Mouse (Mus musculus) MEL-GATA-1-ER (cell line): Measurements from ENCODE around the gene Sox10.
A peak's percentile ranks its signal among the peaks of the same experiment; 100 is the strongest.

ENCODE experiments used
- DNase-seq: peaks from one replicate; pipeline ENCODE4 v3.0.0-alpha.2; 2012; ENCODE audit warnings: low read depth; ENCODE audit errors: extremely low read depth

The Sox10 gene

DNA sequence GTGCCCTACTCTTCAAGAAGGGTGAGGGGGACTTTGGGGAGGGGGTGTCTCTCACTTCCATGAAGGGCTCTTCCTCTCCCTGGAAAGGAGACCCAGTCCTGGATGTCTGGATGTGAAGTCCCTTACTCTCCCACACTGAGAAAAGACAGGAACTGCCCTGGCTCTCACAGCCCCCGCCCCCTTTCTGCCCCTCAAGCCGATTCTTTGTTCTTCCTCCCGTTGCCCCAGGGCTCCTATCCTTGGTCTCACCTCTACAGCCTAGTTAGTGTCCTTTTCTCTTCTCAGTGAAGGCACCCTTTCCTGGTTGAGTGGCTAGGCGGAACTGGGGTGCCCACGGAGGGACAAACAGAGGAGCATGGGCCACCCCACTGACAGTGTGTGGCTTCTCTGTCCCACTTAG is at the start of gene Sox10:
Gene Sox10, minus strand, starts transcription at position 101 of the 400 bp plus-strand sequence.
- no peak for DNase-seq

DNA sequence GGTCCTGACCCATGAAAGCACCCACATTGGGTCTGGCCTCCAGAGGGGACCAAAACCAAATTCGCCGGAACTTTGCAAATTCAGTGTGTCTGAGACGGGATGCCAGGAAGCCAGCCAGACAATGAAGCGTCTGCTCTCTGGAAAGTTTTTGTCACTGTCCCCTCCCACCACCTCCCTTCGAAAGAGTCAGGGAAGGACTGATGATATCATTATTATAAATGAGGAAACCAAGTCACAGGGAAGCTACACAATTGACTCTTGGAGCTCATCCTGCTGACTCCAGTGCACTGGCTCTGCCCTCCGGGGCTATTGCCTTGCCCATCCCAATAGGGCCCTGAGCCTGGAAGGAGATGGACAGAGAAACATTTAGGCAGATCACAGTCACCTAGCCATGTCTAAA is 48.6 kb upstream of the Sox10 start:
- no peak for DNase-seq

DNA sequence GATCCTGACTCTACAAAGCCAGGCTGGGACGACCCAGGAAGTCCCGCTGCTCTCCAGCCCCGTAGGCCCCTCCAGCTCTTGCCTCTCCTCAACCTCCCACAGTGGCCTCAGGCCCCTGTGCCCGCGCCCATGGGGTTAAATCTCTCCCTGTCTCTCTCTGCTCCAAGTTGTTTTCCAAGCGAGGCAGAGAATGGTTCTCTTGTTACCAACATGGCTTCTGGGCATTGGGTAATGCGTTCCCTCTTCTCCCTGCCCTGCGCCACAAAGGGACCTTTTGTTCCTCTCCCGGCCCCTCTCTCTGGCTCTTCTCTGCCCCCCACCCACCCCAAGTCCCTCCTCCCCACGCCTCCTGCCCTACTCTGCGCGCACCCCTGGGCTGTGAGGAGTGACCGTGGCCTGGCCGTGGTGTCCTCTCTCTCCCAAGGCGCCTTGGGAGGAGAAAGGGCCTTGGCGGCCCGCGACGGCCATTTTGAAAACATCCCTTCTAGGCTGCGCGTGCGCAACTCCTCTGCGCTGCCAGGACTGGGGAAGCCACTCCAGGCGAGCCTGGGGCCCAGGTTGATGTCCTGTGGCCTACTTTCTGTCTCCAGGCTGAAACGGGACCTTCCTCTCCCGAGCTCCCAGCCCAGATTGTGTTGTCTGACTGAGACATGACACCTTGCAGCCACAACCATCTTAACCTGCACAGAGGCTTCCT is 47.9 kb upstream of the Sox10 start:
- no peak for DNase-seq

DNA sequence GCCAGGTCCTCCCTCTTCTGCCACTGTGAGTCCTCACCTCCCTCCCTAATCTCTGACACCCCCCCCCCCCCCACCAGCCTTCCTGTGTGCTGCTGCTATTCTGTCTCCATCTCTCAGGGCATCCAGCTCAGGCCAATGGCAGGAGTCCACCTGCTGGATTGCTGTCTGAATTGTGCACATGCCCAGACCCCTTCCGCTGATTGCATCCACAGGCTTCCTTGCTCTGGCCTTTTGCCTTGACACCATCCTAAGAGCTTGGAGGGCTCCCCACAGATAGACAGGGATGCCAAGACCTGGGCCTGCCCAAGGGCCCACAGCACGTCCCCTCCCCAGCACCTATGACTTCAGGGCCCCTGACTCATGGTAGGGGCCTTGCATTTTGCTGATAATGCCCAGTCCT is 45.3 kb upstream of the Sox10 start:
- no peak for DNase-seq

DNA sequence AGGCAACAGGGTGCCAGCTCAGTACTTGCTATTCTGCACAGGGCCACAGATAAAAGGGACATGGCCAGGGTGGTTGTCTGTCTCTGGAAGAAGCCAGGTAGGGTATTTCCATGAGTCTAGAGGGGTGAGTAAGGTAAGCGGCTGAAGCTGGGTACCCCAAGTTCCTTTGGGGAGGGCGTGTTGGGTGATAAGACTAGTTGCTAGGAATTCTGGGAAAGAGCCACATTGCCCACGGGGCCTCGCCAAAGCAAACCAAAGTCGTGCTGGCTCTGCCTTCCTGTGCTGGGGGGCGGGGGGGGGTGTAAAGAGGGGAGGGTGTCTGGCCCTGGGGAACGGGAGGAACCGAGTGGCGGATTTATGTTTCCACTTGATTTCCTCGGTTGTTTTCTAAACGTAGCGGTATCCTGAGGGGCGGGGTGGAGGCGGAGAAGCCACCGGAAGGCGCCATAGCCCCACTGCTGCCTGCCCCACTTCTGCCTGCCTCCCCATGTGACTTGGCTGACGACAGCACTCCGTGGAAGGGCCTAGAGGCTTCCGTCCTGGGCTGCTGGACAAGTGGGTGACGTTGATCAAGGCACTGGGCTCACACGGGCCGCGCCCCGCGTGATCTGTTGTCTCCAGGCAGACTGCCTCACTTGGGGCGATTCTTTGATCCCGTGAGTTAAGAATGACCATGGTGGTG is 43.9 kb upstream of the Sox10 start:
- DNase-seq: peak; percentile 60

DNA sequence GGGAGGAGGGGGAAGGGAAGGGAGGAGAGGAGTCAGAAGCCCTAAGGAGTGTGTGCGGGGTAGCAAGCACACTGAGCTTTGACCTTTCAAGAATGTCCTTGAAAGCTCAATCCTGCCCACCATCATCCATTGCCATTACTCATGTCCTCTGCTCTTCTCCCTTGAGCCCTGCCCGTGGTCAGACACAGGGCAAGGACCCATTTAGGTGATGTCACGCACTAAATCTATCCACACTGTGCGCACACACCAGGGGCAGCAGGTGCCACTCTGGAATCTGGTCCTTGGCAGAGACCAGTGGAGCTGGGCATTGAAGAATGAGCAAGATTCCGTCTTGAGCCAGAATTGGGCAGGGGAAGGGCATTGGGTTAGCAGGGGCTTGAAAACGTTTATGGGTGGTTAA is 43.2 kb upstream of the Sox10 start:
- no peak for DNase-seq

DNA sequence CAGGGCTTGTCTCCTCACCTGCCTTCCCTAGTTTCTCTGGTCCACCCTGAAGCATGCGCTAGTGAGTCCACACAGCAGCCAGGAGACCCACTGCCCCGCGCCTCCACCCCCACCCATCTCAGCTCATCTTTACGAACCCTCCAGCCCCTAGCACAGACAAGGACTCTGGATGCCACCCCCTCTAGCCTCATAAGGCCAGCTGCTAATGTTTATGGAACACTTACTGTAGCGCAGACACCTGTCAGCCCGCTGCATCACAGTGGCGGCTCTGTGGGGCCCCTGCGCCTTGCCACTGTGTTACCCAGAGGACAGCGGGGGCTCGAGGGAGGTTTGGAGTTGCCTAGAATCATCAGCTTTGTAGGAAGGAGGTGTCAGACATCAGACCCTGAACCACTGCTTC is 37.5 kb upstream of the Sox10 start:
- no peak for DNase-seq

DNA sequence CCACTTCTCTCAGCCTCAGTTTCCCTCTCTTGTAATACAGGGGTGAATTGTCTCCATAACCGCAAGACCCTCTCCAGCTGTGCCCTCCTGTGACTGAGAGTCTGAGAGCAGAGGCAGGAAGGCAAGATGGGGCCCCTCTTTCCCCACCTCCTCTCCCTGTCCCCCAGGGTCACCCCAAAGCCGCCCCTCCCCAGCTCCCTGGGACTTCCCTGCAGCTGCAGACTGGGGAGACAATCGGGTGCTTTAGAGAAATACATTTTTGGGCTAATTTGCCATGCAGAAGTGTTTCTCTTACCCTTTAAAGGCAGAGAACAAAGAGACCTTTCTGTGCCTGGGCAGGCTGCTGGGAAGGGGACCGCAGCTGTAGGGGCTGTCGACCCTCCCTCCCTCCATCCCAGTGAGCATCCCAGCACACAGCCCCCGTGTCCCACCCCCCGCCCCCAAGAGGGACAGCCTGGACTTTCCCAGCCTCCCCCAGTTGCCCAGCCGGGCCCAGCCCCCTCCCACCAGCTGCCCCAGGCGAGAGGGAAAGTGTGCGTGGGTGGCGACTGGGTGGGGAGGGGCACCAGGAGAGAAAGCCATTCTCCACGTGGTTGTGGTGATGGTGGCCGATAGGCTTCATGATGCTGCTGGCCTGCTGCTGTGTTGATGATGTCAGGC is 36.6 kb upstream of the Sox10 start:
- DNase-seq: no peak

DNA sequence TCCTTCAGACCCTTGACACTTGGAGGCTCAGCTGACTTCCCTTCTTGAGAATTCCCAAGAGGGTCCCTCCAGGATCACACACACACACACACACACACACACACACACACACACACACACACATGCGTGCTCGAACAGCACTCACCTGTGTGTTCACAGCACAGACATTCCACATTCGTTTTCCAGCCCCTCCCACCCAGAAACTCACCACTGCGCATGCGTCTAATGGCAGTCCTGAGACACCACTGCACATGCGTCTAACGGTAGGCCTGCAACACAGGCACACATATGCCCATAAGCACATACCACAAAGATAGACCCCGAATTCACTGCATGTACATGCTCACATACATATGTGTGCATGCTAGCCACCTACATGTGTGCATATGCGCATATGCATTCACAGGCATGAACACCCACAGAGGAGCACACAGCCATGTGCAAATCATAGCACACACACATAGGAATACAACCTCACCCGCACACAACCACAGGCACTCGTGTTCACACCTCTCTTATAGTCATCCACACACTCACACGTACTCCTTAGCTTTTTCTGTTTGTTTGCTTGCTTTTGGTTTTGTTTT is 34.4 kb upstream of the Sox10 start:
- peak; percentile 46 for DNase-seq

DNA sequence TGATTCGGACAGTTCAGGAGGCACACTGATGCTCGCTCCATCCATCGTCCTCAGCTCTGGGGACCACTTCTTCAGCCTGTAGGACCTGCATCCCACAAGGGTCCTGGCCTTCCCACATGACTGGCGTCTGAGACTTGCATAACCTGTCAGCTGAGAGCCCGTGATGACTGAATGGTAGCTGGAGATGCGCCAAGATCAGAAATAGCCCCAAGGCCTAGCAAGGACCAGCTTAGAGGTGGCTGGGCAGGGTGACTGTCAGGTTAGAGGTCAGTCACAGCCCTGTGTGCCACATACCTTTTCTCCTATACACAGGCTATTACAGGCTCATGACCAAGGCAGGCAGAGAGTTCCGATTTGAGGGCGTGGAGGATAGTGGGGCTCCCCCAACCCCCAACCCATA is 30.5 kb upstream of the Sox10 start:
- no peak for DNase-seq

DNA sequence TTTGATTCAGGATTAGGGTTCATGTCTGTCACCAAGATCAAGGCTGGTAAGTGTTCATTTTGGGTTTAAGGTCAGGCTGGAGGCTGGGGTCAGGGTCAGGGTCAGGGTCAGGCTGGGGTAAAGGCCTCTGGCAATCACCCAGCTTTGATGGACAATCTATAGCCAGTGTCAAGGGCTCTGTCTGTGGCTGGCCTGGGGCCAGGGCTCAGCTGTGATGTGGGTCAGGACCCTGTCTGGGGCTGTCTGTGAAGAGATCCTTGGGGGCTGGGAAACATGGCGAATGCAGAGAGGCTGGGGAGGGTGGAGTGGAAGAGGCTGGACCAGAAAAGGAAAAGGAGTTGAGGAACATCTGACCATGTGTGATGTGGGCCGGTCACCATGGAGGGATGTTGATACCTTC is 29.9 kb upstream of the Sox10 start:
- DNase-seq: no peak

DNA sequence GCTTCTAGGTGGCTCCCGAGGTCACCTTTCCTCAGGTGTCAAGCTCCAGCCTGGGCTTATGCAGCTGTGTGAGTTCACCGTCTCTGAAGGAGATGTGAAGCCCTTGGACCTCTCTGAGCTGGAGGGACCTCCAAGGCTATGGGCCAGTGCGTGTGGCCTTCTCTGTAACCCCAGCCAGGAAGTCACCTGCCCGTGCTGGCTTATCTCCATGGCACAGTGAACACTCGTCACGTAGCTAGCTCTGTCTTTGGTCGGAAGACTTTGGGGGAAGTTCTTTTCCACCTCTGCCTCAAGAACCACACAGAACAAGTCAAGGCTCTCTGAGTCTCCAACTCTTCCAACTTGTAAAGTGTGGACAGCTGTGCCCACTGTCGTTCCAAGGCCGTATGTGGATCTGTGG is 29.0 kb upstream of the Sox10 start:
- DNase-seq: peak; percentile 39

DNA sequence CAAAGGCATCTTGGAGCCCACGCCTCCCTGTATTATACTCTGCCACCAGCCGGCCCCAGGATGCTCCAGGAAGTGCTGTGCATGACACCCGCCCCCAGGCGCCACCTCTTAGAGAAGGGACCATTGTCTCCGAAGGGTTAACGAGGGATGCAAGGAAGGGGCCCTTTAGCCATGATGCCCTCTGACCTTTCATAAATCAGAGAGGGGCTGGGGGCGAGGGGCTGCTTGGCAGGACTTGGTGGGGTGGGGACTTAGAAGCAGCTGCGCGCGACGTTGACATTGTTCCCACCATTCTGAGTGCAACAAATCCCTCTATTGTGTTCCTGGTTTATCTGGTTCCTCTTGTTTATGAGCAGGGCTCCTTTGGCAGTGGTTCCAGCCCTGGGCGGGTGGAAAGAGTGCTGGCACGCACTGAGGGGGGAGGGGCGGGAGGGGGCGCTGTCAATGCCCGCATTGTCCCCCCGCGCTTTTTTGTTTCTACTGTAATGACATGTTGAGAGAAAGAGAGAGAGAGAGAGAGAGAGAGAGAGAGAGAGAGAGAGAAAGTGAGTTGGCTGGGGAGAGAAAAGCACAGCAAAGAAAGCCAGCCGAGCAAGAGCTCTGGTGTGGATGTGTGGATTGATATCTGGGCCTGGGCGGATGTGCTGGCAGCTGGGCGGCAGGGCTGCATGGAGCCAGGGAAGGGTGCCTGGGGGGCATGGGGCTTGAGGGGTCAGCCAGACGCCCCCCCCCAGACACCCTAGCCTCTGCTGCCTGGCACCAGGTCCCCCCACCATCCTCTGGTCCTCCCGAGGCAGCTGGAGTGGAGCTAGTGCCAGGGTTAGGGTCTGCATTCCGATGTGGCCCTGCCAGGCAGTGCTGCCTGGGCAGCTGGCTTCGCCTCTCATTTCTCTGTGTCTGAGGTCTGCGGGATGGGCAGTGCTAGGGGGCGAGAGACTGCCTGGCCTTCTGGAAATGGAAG is 28.1 kb upstream of the Sox10 start:
- DNase-seq: no peak

DNA sequence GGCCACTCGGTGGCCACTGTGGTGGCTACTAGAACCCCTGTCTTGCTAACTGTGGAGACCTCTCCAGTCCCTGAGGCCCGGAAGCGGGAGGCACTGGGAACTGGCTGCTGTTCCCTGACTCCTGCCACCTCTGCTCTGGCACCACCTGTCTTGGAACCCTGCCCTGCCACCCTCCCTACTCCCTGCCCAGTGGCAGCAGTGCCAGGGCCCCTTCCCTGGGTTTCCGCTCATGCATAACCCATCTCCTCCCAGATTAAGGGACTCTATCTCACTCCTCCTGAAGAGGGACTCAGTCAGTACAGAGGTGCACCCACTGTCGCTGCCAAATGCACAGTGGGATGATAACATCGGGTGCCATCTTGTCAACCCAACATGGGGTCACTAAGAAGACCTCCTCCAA is 27.4 kb upstream of the Sox10 start:
- DNase-seq: no peak

DNA sequence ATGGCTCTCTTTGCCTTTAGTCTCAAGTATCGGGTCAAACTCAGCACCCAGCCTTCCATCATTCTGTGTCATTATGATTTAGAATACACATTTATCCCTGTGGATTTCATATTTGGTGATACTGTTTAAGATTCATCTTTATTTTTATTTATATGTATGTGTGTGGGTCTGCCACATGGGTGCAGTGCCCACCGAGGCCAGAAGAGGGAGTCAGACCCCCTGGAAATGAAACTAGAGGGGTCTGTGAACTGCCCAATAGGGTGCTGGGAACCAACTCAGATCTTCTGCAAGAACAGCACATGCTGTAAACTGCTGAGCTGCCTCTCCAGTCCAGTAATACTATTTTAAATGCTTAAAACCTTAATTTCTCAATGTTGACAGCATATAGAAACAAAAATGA is 26.4 kb upstream of the Sox10 start:
- DNase-seq: no peak

DNA sequence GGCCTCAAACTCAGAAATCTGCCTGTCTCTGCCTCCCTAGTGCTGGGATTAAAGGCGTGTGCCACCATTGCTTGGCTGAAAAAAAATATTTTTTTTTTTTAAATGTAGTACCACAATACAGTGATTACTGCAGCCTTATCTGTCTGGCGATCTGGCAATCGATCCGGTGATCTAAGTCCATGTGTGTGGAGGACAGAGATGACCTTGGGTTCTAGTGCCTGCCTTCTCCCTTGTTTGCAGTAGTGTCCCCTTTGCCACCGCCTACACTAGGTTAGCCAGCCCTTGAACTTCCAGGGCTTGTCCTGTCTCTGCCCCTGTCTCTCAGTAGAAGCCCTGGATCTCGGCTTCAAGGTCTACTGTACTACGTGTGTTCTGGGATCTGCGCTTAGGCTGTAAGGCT is 22.8 kb upstream of the Sox10 start:
- no peak for DNase-seq

DNA sequence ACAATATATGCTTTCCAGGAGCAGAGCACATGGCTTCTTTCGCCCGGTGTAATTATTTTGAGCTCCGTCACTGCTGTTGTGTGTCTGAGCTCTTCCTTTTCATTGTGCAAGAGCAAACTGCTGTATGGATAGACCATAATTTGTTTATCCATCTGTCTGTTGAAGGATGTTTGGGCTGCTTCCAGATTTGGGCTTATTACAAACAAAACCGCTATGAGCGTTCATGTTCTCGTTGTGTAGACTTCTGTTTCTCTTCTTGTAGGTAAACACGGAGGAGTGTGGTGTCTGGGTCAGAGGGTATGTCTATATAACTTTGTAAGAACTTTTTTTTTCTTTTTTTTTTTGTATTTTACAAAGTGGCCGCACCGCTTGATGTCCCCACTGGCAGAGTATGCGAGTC is 20.2 kb upstream of the Sox10 start:
- no peak for DNase-seq

DNA sequence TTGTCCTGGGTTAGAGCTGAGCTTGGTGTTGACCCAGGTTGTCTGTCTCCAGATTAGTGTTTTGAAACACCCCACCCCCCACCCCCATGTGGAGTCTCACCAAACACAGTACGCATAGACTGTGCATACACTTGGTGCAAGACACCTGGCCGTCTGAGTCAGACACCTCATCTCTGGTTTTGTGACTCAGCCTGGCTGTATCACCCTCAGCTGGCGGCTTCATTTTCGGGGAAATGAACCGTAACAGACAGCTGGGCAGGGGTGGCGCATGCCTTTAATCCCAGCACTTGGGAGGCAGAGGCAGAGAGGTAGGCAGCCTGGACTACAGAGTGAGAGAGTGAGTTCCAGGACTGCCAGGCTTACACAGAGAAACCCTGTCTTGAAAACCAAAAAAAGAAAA is 11.9 kb upstream of the Sox10 start:
- DNase-seq: no peak

DNA sequence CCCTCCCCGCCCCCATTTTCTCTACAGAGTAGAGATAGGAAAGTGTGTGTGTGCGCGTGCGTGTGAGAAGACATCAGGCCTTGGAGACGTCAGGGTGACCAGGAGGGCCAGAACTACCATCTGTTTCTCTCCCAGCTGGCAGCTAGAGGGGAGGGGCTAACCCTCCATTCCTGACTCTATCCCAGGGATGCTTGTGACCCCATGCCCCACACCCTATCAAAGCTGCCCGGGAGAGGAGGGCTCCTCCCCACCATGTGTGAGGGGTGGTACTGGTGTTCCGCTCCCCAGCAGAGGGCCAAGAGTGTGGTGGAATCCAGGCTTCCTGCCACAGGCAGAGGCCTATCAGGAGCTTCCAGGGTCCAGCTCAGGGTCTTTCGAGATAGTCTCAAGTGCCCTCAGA is 1.7 kb upstream of the Sox10 start:
- no peak for DNase-seq

DNA sequence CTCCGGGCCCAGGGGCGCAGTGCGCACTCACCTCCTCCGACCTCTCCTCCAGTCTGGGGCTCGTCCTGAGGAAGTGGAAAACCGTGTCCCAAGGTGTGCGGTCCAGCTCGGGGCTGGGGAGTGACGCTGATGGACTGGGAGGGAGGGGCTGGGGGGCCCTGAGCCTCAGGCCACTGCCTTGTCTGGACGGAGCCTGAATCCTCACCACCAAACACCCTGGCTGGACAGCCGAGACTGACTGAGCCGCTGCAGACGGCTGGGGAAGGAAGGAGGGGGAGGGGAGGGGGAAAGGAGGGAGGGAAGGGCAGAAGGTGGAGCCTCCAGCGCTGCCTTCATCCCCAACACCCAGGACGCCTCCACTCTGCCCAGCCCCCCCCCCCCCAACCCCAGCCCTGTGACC is 789 bp downstream of the Sox10 start:
- no peak for DNase-seq

DNA sequence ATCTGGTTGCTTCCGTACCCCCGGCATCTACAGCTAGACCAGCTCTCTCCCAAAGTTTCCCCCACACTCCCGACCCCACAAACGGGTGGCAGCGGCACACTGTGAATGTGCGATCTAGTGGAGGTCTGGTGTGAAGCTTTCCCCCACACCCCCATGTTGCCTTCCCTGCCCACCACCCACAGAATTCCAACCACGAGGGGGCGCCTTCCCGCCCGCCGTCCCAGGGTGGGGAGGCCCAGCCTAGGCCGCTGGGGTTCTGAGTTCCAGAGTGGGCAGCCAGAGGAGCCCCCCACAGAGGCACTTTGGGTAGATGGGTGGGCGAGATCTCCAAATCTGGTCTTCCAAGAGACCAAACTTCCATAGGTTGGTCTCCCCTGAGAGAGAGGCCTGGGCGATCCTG is 2.2 kb downstream of the Sox10 start:
- no peak for DNase-seq
